Mouse (Mus musculus): ENCODE data around the gene Taf13.

GRCm38 (mm10) chr3:108584580-108584979, 13.1 kb downstream of the Taf13 start:
- TF ChIP-seq CTCF (IDR thresholded peaks at IDR 0.05; ENCODE audit: control insufficient read depth, insufficient read depth, low read length) (no peak), POLR2A (IDR thresholded peaks at IDR 0.05; ENCODE audit: borderline replicate concordance, control insufficient read depth, low read depth, low read length) (no peak)

All from bone marrow, adult 2 months (tissue).